Mouse (Mus musculus) erythroblast, adult 5-6 weeks (primary cell): ENCODE measurements around the gene Sgms2. TPM values are rescaled to one million over a fixed set of nuclear protein-coding genes. Genes with fewer than 3 reads are reported as not detected.

ENCODE experiments used
- ATAC-seq: replicated peaks from 2 replicates; pipeline ENCODE4 v1.8.0; 2016; ENCODE audit warnings: moderate number of reproducible peaks, mild to moderate bottlenecking, moderate TSS enrichment, inconsistent platforms; ENCODE audit not compliant: poor library complexity, low FRiP score, severe bottlenecking
- total RNA-seq, 2 experiments: library from RNA; stranded (forward) in 1 of 2; stranded (reverse) in 1 of 2; fragments of 150-400 nt in 1 of 2; fragments of 200-764, 138-1000 nt in 1 of 2; gene quantifications; 2 replicates each; pipeline versions ENCODE4 v1.2.3 to v1.2.4; 2015 to 2017; ENCODE audit warnings: low replicate concordance in 2 of 2

Gene Sgms2
- total RNA-seq, 2 experiments from 2014 or later, result 12.4 to 13.6 TPM

DNA sequence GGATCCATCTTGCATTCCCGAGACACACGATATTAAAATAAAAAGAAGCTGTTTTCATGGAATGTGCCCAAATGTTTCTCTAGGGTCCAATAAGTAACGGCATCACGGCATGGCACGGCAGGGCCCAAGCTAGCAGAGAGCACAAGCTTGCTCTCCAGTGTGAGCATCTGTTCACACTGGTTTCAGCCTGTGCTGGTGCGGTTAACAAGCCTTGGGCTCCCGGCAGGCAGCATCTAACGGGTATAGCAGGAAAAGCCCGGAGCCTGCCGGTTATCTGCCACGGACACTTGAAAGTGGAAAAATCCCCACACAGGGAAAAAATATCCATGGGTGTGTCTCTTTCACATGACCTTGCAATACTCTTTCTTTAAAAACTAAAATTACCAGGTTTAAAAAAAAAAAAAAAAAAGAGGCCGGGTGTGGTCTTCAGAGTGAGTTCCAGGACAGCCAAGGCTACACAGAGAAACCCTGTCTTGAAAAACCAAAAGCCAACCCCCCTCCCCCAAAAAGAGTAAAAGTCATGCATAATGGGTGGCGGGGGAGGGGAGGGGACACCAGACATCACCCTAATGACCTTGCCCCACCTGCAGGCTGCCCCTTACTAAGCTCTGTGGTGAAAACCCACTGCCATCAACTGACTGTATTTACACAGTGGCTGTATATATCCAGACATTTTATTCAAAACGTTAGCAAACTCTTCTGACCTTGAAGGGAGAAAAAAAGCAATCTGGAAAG, 169.0 kb downstream of the Sgms2 start:
- no peak for ATAC-seq

DNA sequence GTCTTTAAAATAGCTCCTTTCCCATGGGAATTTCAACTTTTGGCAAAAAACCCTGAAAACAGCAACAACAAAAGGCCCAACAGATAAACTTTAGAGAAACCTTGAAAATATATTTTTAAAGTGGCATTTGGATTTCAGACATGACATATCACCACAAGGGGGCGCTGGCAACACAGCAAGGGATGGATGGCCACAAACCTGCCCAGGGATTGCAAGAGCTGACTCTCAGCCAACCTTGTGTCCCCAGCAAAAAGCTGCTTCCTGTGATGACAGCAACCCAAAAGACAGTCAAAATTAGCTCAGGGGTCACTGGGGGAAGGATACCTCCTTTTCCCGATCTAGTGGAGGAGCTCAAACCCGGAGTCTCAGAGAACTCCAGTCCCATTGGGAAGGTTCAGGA, 171.0 kb downstream of the Sgms2 start:
- ATAC-seq, result no peak

DNA sequence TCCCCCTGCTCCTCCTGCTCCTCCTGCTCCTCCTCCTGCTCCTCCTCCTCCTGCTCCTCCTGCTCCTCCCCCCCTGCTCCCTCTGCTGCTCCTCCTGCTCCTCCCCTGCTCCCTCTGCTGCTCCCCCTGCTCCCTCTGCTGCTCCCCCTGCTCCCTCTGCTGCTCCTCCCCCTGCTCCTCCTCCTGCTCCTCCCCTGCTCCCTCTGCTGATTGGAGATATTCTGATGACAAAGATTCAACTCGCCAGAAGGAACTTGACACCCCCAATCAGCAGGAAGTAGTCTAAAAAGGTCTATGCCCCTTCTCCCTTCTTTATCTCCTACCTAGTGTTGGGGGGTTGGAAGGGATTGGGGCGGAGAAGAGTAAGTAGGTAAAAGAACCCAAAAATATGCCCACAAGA, 173.0 kb downstream of the Sgms2 start:
- no peak for ATAC-seq

DNA sequence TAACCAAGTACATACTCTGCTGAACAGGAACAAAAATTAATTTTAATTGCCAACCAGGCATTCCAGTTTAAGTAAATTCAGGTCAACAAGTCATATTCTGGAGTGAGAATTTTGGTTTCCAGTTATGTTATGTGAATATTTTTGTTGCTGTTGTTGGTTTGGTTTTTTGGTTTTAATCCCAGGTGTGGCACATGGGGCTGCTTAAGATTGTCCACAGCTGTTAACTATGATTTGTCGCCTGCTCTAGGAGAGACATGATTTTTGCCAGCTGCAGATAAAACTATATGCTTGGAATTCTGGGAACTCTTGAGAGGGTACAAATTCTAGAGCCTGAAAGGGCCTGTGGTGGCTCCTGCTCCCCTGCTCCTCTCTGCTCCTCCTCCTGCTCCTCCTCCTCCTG, 174.1 kb downstream of the Sgms2 start:
- ATAC-seq, result no peak

DNA sequence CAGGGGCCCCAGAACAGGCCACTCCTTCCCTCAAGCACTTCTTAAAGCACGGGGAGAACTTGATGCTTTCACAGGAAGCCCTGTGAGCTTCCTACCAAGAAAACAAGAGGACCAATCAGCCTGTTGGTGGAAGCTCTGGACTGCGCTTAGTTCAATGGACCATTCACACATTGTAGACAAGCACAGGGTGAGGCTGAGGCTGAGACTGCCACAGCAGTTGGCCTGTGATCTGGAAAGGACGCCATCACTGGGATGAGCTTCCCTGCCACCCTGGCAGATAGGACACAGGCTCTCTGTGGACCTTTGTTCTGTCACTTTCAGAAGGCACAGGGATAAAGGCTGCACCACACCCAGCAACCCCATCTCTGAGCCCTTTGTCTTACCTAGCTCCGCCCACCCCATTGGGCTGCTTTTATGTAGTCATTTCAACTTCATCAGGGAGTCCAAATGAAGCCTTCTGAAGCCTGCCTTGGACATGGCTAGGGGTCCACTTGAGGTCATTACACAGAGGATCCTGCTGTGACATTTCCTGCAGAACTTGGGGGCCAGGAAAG, 175.2 kb downstream of the Sgms2 start:
- ATAC-seq, result no peak

DNA sequence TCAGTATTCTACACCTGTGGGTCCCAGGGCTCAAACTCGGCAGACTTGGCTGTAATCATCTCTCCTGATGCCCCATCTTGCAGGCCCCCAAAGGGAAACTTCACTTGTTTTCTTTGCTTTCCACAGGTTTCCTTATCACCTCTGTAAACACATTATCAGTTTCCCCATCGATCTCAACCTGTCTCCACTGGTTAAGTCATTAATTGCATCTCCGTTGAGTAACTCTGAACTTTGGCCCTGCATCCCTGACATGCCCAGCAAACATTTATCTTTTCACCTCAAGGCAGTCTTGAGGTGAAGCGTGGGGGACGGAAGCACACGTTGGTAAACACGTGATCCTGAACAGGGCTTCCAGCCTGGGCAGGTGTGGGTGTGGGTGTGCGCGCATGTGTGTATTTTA, 178.9 kb downstream of the Sgms2 start:
- ATAC-seq, result no peak

DNA sequence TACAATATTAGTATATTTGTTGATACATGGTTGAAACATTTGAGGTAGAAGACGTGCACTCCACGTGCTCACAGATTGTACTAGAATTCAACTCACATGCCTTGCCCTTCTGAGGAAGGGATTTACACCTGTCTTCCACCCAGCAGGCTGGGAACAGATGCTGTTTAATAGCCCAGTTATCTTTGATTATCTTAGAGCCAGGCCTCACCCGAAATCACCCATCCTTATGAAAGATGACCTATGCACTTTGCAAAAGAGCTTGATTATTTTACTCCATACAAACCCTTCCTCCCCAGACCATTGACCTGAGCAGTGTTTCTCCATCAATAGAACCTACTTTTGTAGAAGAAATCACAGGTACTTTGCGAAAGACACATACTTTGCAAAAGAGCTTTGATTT, 180.6 kb downstream of the Sgms2 start:
- ATAC-seq, result no peak

DNA sequence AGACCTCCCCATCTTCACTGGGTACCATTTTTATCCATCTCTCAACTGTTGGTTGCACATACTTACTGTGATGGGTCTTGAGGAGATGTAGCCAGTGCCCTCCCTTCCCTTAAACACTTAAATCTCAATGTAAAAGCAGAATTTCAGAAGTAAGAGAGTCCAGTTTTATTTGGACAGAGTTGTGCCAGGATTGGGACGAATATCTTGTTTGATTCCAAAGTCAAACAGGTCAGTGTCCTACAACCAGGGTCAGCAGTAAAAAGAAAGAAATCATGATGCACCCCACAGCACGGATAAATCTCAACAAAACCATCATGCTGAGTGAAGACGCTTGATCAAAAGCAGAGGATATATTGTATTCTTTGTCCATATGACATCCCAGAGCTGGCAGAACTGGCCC, 183.4 kb downstream of the Sgms2 start:
- no peak for ATAC-seq

DNA sequence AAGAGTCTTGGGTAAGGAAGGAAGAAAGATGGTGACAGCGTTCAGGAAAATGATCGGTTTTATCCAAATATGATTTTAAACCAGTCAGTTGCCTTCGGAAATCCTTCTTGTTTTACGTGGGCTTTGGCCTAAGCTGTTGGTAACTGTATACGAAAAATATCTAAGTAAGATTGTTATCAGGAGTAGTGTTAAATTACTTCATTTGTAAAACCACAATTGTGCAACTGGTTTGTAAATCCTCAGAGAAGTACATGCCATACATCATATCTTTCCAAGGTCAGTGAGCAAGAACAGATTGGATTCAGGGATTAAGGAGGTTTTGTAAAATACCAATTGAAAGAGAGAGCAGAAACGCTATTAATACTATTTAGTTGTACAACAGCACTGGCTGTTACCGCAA, 185.0 kb downstream of the Sgms2 start:
- no peak for ATAC-seq

DNA sequence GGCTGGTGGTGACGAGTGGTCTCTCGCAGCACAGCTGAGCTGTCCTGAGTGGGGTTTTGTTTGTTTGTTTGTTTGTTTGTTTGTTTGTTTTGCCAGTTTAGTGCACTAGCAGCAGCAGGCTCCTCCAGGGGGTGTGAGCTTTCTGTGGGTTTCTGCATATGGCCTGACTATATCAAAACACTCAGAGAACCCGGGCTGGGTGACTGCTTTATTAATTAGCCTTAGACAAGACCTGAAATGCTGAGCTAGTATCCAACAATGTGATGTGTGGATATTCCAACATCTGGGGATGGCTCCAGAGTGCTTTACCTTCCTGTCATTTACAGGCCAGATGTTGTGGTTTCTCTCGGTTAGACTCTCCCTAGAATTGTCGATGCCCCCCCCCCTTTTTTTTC, 187.9 kb downstream of the Sgms2 start:
- no peak for ATAC-seq

DNA sequence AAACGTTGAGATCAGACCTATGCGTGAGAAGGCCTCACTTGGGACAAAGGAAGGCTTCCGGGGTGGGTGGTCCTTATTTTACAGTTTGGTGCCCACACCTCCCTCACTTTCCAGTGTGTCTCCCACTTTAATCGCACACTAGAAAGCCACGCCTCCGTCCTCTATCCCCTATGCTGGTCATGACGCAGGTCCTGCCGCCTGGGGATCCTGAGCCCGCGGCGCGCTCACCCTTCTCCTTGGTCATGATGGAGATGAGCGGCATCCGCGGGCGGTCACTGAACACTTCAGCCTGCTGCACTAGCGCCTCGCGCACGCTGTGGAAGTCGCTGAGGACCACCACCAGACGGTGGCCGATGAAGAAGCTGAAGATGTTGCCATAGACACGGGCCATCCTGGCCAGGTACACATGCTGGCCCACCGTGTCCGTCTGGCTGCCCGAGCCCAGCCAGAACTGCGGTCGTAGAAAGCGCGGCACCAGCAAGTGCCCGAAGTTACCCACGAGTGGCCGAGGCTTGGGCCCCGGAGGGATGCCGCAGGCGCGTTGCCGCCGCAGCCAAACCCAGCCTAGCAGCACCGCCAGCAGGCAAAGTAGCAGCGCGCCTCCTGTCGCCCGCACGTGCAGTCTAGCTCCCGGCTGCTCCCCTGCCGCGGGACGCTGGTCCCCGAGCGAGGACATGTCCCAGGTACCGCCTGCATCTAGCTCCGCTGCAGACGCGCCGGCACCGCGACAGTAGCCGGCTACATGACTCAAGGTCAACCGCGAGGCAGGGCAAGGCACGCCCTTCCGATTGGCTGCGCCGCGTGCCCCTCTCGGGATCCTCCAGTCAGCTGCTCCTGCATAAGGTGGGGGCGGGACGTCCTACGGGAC, 188.5 kb downstream of the Sgms2 start, which contains the start of gene Cyp2u1:
TSS of gene Cyp2u1 (minus strand) at position 776 of the 868 bp plus-strand sequence.
- ATAC-seq, result no peak

DNA sequence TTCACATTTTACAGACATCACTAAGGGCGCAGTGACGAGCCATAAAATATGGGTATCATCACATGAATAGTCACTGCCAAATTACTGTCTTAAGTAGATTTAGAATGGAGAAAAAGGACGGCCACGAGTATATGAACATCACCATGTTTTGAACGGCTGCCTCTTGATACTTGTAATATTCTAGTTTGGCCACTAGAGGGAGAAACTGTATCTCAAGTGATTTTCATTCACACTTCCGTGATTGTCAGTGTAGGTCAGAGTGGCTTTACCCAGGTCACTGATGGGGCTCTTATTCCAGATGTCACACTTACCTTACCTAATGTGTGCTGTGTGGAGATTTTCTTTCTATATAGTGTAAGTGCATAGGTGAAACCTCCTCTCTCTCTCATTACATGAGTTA, 191.3 kb downstream of the Sgms2 start:
- ATAC-seq, result peak; percentile 65; the same call in 1 of the 2 replicates

DNA sequence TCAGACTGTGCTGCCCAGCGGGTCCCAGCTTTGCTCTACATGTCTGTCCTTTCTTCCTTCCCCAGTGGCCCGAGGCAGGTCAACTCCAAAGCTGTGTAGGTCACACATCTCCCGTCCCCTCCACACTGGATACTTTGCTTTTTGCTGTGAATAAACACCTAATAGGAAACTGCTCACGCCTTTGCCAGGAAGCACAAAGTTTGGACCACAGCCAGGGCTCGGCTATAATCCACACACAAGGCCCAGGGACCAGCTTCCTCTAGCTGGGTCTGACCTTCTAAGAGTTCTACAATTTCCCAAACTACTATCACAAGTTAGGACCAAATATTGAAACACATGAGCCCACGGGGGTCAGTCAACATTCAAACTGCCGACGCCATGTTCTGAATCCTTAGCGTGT, 192.1 kb downstream of the Sgms2 start:
- no peak for ATAC-seq

DNA sequence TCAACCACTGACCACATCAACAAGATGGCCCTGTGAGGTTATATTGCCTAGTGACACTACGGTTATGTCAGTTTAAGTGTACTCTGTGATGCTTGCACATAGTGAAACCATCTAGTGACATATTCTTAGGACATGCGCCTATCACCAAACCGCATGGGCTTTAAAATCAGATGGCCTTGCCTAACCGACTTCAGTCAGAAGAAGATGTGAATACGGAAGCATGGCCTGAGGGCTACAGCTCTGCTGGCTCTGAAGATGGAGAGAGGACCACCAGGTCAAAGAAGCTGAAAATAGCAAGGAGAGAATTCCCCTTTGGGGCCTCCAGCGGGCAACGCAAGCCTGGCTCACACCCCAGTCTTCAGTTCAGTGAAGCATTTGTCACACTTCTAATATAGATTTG, 194.3 kb downstream of the Sgms2 start:
- ATAC-seq, result no peak

DNA sequence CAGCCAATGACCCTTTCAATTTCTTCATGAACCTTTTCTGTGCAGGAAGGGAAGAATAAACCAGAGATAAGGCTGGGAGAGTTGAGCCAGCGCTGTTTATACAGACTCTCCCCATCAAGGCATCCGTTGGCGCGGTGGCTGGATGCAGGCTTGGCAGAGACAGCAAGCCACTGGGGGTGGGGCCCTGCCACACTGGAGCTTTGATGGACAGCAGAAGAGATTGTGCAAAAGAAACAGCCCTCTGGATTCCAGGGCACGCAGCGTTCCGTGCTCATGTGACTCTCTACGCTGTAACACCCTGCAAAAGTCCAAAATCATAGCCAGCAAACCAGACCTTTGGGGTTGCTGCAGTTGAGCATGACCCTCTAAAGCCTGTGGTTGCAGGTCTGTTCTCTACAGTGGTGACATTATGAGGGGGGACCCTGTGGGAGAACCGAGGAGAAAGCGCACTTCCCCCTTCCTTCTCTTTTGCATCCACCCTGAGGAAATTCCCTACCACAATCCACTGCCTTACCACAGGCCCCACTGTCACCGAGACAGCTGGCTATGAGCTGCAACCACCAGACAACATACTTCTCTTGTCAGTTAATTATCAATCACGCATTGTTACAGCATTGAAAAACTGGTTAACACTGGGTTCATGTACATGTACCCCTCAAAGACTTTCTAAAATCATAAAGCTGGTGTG, 195.6 kb downstream of the Sgms2 start:
- ATAC-seq, result no peak

DNA sequence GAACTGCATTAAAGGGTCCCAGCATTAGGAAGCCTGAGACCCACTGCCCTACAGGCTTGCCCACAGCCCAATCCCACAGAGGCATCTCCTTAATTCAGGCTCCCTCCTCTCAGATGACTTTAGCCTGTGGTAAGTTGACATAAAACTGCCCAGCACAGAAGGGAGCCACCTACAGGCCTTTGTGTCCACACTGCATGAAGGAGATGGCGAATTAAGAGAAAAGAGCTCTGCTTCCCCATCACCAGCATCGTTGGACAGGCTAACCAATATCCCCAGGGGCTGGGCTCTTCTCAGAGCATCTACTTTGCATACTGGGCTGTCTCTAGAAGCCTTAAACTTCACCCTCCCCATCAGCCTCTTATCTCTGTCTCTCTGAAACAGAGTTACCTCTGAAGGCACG, 196.7 kb downstream of the Sgms2 start:
- no peak for ATAC-seq

DNA sequence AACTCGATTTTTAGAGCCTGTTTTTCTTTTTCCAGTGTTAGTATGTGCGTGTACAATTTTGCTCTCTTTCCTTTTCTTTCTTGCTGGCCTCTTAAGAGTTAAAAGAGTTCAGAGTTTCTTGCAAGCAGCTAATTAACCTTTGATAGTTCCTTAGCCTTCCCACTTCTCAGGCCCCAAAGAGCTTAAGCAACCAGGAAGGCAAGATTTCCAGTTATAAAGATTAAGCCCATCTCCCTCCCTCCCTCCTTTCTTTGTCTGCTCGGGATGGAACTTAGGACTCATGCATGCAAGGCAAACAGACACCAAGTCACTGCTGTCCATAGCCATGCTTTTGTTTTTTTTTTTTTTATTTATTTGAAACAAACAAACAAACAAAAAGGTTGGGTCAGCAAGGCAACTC, 198.3 kb downstream of the Sgms2 start:
- no peak for ATAC-seq

DNA sequence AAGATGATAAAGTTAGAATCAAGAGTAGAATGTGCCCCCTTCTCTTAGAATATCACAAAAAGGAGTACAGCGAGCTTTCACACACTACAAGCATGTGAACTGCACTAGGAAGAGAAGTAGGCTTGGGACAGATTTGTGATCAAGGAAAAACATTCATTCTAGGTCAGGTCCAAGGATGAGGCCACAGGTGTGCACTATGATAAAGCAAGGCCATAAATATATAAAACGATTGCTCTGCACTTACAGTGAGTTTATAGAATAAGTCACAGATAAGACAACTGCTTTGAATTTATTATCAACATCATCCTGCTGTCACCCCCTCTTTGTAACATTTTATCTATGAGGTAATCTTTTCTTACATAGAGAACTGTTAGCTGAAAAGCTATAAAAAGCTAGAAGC, 198.9 kb downstream of the Sgms2 start:
- no peak for ATAC-seq

DNA sequence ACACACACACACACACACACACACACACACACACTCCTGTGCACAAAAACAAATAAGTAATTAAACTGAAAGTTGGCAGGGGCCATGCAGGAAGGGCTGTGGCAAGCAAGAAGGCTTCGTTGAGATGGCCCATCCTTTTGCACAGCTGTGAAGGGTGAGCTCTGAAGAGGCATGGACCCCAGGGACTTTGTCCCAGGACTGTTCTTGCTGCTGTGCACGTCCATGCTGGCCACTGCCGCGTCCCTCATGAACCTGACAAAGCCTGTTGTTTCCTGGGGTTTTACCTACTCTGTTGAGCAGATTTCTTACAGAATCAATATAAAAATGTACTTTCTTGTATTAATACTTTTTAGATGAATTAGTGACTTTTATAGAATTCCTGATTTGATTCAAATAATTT, 199.3 kb downstream of the Sgms2 start:
- ATAC-seq, result no peak

DNA sequence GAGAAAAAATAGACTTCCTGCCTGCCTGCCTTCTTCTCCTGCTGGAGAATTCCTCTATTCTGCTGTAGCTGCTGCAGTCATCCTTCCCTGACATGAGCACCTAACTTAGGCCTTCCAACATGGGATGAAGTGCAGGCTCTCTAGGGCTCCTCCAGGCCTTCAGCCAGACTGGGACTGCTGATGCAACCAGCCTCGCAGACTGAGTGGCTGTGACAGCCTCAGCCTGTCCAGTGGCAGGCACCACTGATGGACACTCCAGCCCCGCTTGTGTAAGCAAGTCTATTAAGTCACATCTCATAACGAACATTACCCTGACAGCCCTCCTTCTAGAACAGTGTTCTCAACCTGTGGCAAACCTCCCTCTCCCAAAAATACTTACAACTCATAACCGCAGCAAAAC, 217.1 kb downstream of the Sgms2 start:
- no peak for ATAC-seq
